Mouse (Mus musculus) liver, embryonic 14.5 days (tissue): ENCODE measurements around the gene Nup188. TPM values are rescaled to one million over a fixed set of nuclear protein-coding genes. Genes with fewer than 3 reads are reported as not detected.

Source experiments
- ATAC-seq: fragments of 200-750 bp; cut with Nextera tagmentation; 2 replicates; pipeline ENCODE4 v1.8.0; 2017; ENCODE audit warnings: moderate number of reproducible peaks, mild to moderate bottlenecking, moderate library complexity; ENCODE audit not compliant: insufficient read depth
- DNase-seq, 3 experiments: peaks; one replicate each; pipeline ENCODE4 v3.0.0-alpha.2; 2012 to 2013; ENCODE audit warnings: low read depth in 3 of 3, low spot score in 3 of 3
- H3K27ac ChIP-seq: fragments of 300-500 bp; sonication (generic); 2 replicates; pipeline ENCODE4 v1.5.1; 2014; ENCODE audit warnings: moderate library complexity, mild to moderate bottlenecking, control low read depth, inconsistent platforms
- H3K27me3 ChIP-seq: fragments of 300-500 bp; sonication (generic); 2 replicates; pipeline ENCODE4 v1.6.1; 2014; ENCODE audit warnings: mild to moderate bottlenecking, low read length, moderate library complexity; ENCODE audit not compliant: control insufficient read depth, insufficient read depth
- H3K36me3 ChIP-seq: fragments of 300-500 bp; sonication (generic); replicated peaks from 2 replicates; pipeline ENCODE4 v1.6.1; 2014; ENCODE audit warnings: low read depth; ENCODE audit not compliant: control insufficient read depth, insufficient read depth
- H3K4me1 ChIP-seq, 2 experiments: fragments of 200-500 bp in 1 of 2; fragments of 300-500 bp in 1 of 2; sonication (generic) in 1 of 2; replicated peaks; 2 replicates each; pipeline ENCODE4 v1.6.1; 2012 to 2014; ENCODE audit warnings: antibody characterized with exemption in 1 of 2, inconsistent platforms in 1 of 2, low read length in 1 of 2; ENCODE audit not compliant: control insufficient read depth in 2 of 2, insufficient read depth in 2 of 2
- H3K4me2 ChIP-seq: fragments of 300-500 bp; sonication (generic); 2 replicates; pipeline ENCODE4 v1.6.1; 2014; ENCODE audit warnings: low read depth, mild to moderate bottlenecking, control low read depth, moderate library complexity
- H3K4me3 ChIP-seq, 2 experiments: fragments of 200-500 bp in 1 of 2; fragments of 300-500 bp in 1 of 2; sonication (generic) in 1 of 2; 2 replicates each; pipeline ENCODE4 v1.5.1; 2012 to 2014; ENCODE audit warnings: low read depth in 2 of 2, low read length in 2 of 2, mild to moderate bottlenecking in 2 of 2, control low read depth in 1 of 2, inconsistent platforms in 1 of 2, moderate library complexity in 1 of 2; ENCODE audit not compliant: insufficient read depth in 1 of 2
- H3K9ac ChIP-seq: fragments of 300-500 bp; sonication (generic); replicated peaks from 2 replicates; pipeline ENCODE4 v1.6.1; 2014; ENCODE audit warnings: mild to moderate bottlenecking, control low read depth, moderate library complexity
- H3K9me3 ChIP-seq: fragments of 300-500 bp; sonication (generic); 2 replicates; pipeline ENCODE4 v1.6.1; 2016; ENCODE audit warnings: low read length, mixed read lengths; ENCODE audit not compliant: control insufficient read depth
- CTCF ChIP-seq: IDR thresholded peaks from 2 replicates; pipeline ENCODE4 v1.5.1; 2016; ENCODE audit warnings: antibody characterized with exemption, low read depth, control low read depth
- EP300 ChIP-seq: IDR thresholded peaks from 2 replicates; pipeline ENCODE4 v1.6.1; 2016; ENCODE audit warnings: antibody characterized with exemption, low read depth
- WGBS: fragments of 180-500 bp; shearing (Covaris S2); extraction: QIAGEN DNeasy Blood & Tissue Kit; methylation state at CpG from one replicate; pipeline ENCODE4 v1.1.7; 2014; ENCODE audit not compliant: insufficient replicate concordance; 5-methylcytosine and 5-hydroxymethylcytosine counted together
- microRNA-seq: library from miRNA; unstranded; fragments of <30 nt; microRNA quantifications from one replicate; pipeline ENCODE4, GENCODE M21; 2016
- polyA plus RNA-seq, 2 experiments: library from polyadenylated mRNA; depleted of rRNA in 1 of 2; stranded (reverse) in 1 of 2; unstranded in 1 of 2; fragments of >200 nt; fragmentation: Nextera tagmentation in 1 of 2; extraction: Ambion mirVana in 1 of 2; gene quantifications; 2 replicates each; pipeline versions ENCODE4 v1.2.1 to v1.2.3; 2012 to 2014

Gene Nup188
- polyA plus RNA-seq, 2 experiments, result 16.1 to 19.1 TPM

GRCm38 (mm10) chr2:30389000-30389399 is 102.8 kb downstream of the Nup188 start:
- Histone ChIP-seq H3K36me3 (no peaks in the 10 kb centered on the region), H3K4me2 (no peak overlapping the region), H3K27ac (no peak overlapping the region), H3K4me3 (no peak overlapping the region), H3K4me1 (peaks cover 8 to 10% of the 10 kb centered on the region in 2 experiments), H3K9me3 (no peaks in the 10 kb centered on the region), H3K27me3 (no peaks in the 10 kb centered on the region), H3K9ac (no peak overlapping the region)
- DNase-seq (no peak), ATAC-seq (no peak)
- TF ChIP-seq CTCF (peak; percentile 39), EP300 (no peak)
- WGBS, result 67% methylated on average over 2 of the region's 2 CpGs

GRCm38 (mm10) chr2:30392114-30392576 is 105.9 kb downstream of the Nup188 start, which contains the start of gene Dolpp1:
Dolpp1 (plus strand) TSS chr2:30392254.
- TF ChIP-seq CTCF, result no peak
- TF ChIP-seq EP300, result peak; percentile 67
- DNase-seq, result peak; percentile 96 to 97 (median 97)
- H3K27me3 ChIP-seq, result no peaks in the 10 kb centered on the region
- peaks cover 3% of the 10 kb centered on the region; the same call in 1 of the 2 replicates for H3K36me3 ChIP-seq
- peaks cover 8 to 10% of the 10 kb centered on the region in 2 experiments for H3K4me1 ChIP-seq
- H3K9me3 ChIP-seq, result no peaks in the 10 kb centered on the region
- peak within 1 kb of the TSS; percentile 72 for H3K27ac ChIP-seq
- peak; percentile 98 for ATAC-seq
- peak within 1 kb of the TSS; percentile 98 for H3K4me2 ChIP-seq
- WGBS, result under 1% methylated on average over 40 of the region's 40 CpGs
- H3K9ac ChIP-seq, result peak within 1 kb of the TSS; percentile 81
- H3K4me3 ChIP-seq, result peak within 1 kb of the TSS; percentile 72 to 97

- Histone ChIP-seq H3K4me2 (peak overlapping the region; percentile 98), H3K4me1 (peaks cover 8 to 10% of the 10 kb centered on the region in 2 experiments), H3K4me3 (peak overlapping the region; percentile 72 to 97), H3K9ac (peak overlapping the region; percentile 81), H3K27me3 (no peaks in the 10 kb centered on the region), H3K27ac (peak overlapping the region; percentile 72), H3K9me3 (no peaks in the 10 kb centered on the region), H3K36me3 (peaks cover 9% of the 10 kb centered on the region; the same call in 1 of the 2 replicates)
- WGBS, result under 1% methylated on average over 54 of the region's 54 CpGs
- ATAC-seq (peak; percentile 66), DNase-seq (peak; percentile 49 to 63 (median 56))
- TF ChIP-seq EP300 (no peak), CTCF (no peak)
Measured at GRCm38 (mm10) chr2:30392577-30393369, 106.6 kb downstream of the Nup188 start.

GRCm38 (mm10) chr2:30393370-30393656 is 107.1 kb downstream of the Nup188 start:
- DNase-seq (no peak), ATAC-seq (no peak)
- Histone ChIP-seq H3K4me3 (peak overlapping the region; percentile 72 to 97), H3K36me3 (peaks cover 9% of the 10 kb centered on the region; the same call in 1 of the 2 replicates), H3K27me3 (no peaks in the 10 kb centered on the region), H3K4me1 (peaks cover 8 to 10% of the 10 kb centered on the region in 2 experiments), H3K4me2 (peak overlapping the region; percentile 98), H3K27ac (peak overlapping the region; percentile 72), H3K9me3 (no peaks in the 10 kb centered on the region), H3K9ac (peak overlapping the region; percentile 81)
- no peak for TF ChIP-seq EP300
- 73% methylated on average over 1 of the region's 1 CpGs for WGBS

Small RNA genes lying within 50 kb of the gene (microRNA-seq; reads per million reads assigned to microRNA genes)
- gene Gm47292, result not detected

Other genes with a start within 250 kb of the Nup188 start
- gene Wdr34, start 237.5 kb upstream of the Nup188 start, polyA plus RNA-seq (2012; rRNA removed), result 5.6 and 5.8 TPM in 2 replicates
- 6.0 and 6.8 TPM in 2 replicates for gene Wdr34, start 237.5 kb upstream of the Nup188 start, polyA plus RNA-seq (2014; fragmentation: Nextera tagmentation; extraction: Ambion mirVana)
- gene Set, start 229.0 kb upstream of the Nup188 start, polyA plus RNA-seq (2012; rRNA removed), result 56.1 and 159 TPM in 2 replicates
- gene Set, start 229.0 kb upstream of the Nup188 start, polyA plus RNA-seq (2014; fragmentation: Nextera tagmentation; extraction: Ambion mirVana), result 179 and 189 TPM in 2 replicates
- gene Pkn3, start 208.7 kb upstream of the Nup188 start, polyA plus RNA-seq (2012; rRNA removed), result 3.0 and 3.5 TPM in 2 replicates
- gene Pkn3, start 208.7 kb upstream of the Nup188 start, polyA plus RNA-seq (2014; fragmentation: Nextera tagmentation; extraction: Ambion mirVana), result 1.8 and 2.0 TPM in 2 replicates
- 23.4 and 25.5 TPM in 2 replicates for gene Zdhhc12, start 192.7 kb upstream of the Nup188 start, polyA plus RNA-seq (2012; rRNA removed)
- gene Zdhhc12, start 192.7 kb upstream of the Nup188 start, polyA plus RNA-seq (2014; fragmentation: Nextera tagmentation; extraction: Ambion mirVana), result 17.4 and 21.5 TPM in 2 replicates
- 8.1 and 8.5 TPM in 2 replicates for gene Zer1, start 161.8 kb upstream of the Nup188 start, polyA plus RNA-seq (2012; rRNA removed)
- gene Zer1, start 161.8 kb upstream of the Nup188 start, polyA plus RNA-seq (2014; fragmentation: Nextera tagmentation; extraction: Ambion mirVana), result 1.9 and 2.0 TPM in 2 replicates
- gene Tbc1d13, start 152.7 kb upstream of the Nup188 start, polyA plus RNA-seq (2012; rRNA removed), result 11.3 and 12.7 TPM in 2 replicates
- gene Tbc1d13, start 152.7 kb upstream of the Nup188 start, polyA plus RNA-seq (2014; fragmentation: Nextera tagmentation; extraction: Ambion mirVana), result 3.6 and 3.9 TPM in 2 replicates
- 11.9 and 15.1 TPM in 2 replicates for gene Endog, start 114.9 kb upstream of the Nup188 start, polyA plus RNA-seq (2012; rRNA removed)
- gene Endog, start 114.9 kb upstream of the Nup188 start, polyA plus RNA-seq (2014; fragmentation: Nextera tagmentation; extraction: Ambion mirVana), result 19.1 and 20.3 TPM in 2 replicates
- 18.6 and 20.3 TPM in 2 replicates for gene Spout1, start 107.9 kb upstream of the Nup188 start, polyA plus RNA-seq (2012; rRNA removed)
- 18.7 and 25.2 TPM in 2 replicates for gene Spout1, start 107.9 kb upstream of the Nup188 start, polyA plus RNA-seq (2014; fragmentation: Nextera tagmentation; extraction: Ambion mirVana)
- gene Kyat1, start 80.5 kb upstream of the Nup188 start, polyA plus RNA-seq (2012; rRNA removed), result 14.3 and 16.8 TPM in 2 replicates
- 9.5 and 11.6 TPM in 2 replicates for gene Kyat1, start 80.5 kb upstream of the Nup188 start, polyA plus RNA-seq (2014; fragmentation: Nextera tagmentation; extraction: Ambion mirVana)
- gene Lrrc8a, start 48.7 kb upstream of the Nup188 start, polyA plus RNA-seq (2012; rRNA removed), result 3.4 and 3.6 TPM in 2 replicates
- 10.8 and 11.8 TPM in 2 replicates for gene Lrrc8a, start 48.7 kb upstream of the Nup188 start, polyA plus RNA-seq (2014; fragmentation: Nextera tagmentation; extraction: Ambion mirVana)
- 0.90 and 1.1 TPM in 2 replicates for gene Gm28035, start 45.8 kb upstream of the Nup188 start, polyA plus RNA-seq (2012; rRNA removed)
- gene Gm28035, start 45.8 kb upstream of the Nup188 start, polyA plus RNA-seq (2014; fragmentation: Nextera tagmentation; extraction: Ambion mirVana), result 0.04 TPM in 1 of 2 replicates, not detected in the other
- 15.9 and 18.1 TPM in 2 replicates for gene Phyhd1, start 20.2 kb upstream of the Nup188 start, polyA plus RNA-seq (2012; rRNA removed)
- gene Phyhd1, start 20.2 kb upstream of the Nup188 start, polyA plus RNA-seq (2014; fragmentation: Nextera tagmentation; extraction: Ambion mirVana), result 9.8 and 10.3 TPM in 2 replicates
- not detected in 2 replicates for gene Gm28038, start 5.4 kb upstream of the Nup188 start, polyA plus RNA-seq (2012; rRNA removed)
- not detected in 2 replicates for gene Gm28038, start 5.4 kb upstream of the Nup188 start, polyA plus RNA-seq (2014; fragmentation: Nextera tagmentation; extraction: Ambion mirVana)
- 4.6 and 5.1 TPM in 2 replicates for gene Dolk, start 63 bp upstream of the Nup188 start, polyA plus RNA-seq (2012; rRNA removed)
- 10.9 and 11.4 TPM in 2 replicates for gene Dolk, start 63 bp upstream of the Nup188 start, polyA plus RNA-seq (2014; fragmentation: Nextera tagmentation; extraction: Ambion mirVana)
- gene Sh3glb2, start 72.9 kb downstream of the Nup188 start, polyA plus RNA-seq (2012; rRNA removed), result 22.2 and 23.1 TPM in 2 replicates
- gene Sh3glb2, start 72.9 kb downstream of the Nup188 start, polyA plus RNA-seq (2014; fragmentation: Nextera tagmentation; extraction: Ambion mirVana), result 13.6 and 15.4 TPM in 2 replicates
- 6.1 and 6.9 TPM in 2 replicates for gene Miga2, start 77.8 kb downstream of the Nup188 start, polyA plus RNA-seq (2012; rRNA removed)
- gene Miga2, start 77.8 kb downstream of the Nup188 start, polyA plus RNA-seq (2014; fragmentation: Nextera tagmentation; extraction: Ambion mirVana), result 5.3 and 5.8 TPM in 2 replicates
- gene Dolpp1, start 105.9 kb downstream of the Nup188 start, polyA plus RNA-seq (2012; rRNA removed), result 17.0 and 23.1 TPM in 2 replicates
- 13.5 and 17.4 TPM in 2 replicates for gene Dolpp1, start 105.9 kb downstream of the Nup188 start, polyA plus RNA-seq (2014; fragmentation: Nextera tagmentation; extraction: Ambion mirVana)
- 14.6 and 15.0 TPM in 2 replicates for gene Crat, start 129.4 kb downstream of the Nup188 start, polyA plus RNA-seq (2012; rRNA removed)
- 27.4 and 27.9 TPM in 2 replicates for gene Crat, start 129.4 kb downstream of the Nup188 start, polyA plus RNA-seq (2014; fragmentation: Nextera tagmentation; extraction: Ambion mirVana)
- gene Ptpa, start 129.6 kb downstream of the Nup188 start, polyA plus RNA-seq (2012; rRNA removed), result 78.2 and 103 TPM in 2 replicates
- 63.3 and 63.5 TPM in 2 replicates for gene Ptpa, start 129.6 kb downstream of the Nup188 start, polyA plus RNA-seq (2014; fragmentation: Nextera tagmentation; extraction: Ambion mirVana)
- 0.86 and 0.90 TPM in 2 replicates for gene Ier5l, start 187.8 kb downstream of the Nup188 start, polyA plus RNA-seq (2012; rRNA removed)
- 0.10 and 0.13 TPM in 2 replicates for gene Ier5l, start 187.8 kb downstream of the Nup188 start, polyA plus RNA-seq (2014; fragmentation: Nextera tagmentation; extraction: Ambion mirVana)